Mouse (Mus musculus) C2C12 (cell line): Measurements from ENCODE around the gene Dntt.

Experiments
- CEBPB ChIP-seq: IDR thresholded peaks from one replicate; pipeline ENCODE4 v1.6.1; 2011; ENCODE audit warnings: low read depth, mild to moderate bottlenecking, control low read depth, moderate library complexity
- CTCF ChIP-seq: IDR thresholded peaks from one replicate; pipeline ENCODE4 v1.5.1; 2011; ENCODE audit not compliant: control insufficient read depth, insufficient read depth, insufficient read length
- FOSL1 ChIP-seq: IDR thresholded peaks from one replicate; pipeline ENCODE4 v1.8.0; 2011; ENCODE audit warnings: mild to moderate bottlenecking, low read length; ENCODE audit not compliant: poor library complexity, insufficient read depth, severe bottlenecking
- MAX ChIP-seq: IDR thresholded peaks from one replicate; pipeline ENCODE4 v1.6.1; 2011; ENCODE audit warnings: mild to moderate bottlenecking, control low read depth
- MYOD1 ChIP-seq: IDR thresholded peaks from one replicate; pipeline ENCODE4 v1.6.1; 2011; ENCODE audit warnings: low read depth; ENCODE audit not compliant: control insufficient read depth, insufficient read length
- MYOG ChIP-seq: IDR thresholded peaks from one replicate; pipeline ENCODE4 v1.6.1; 2011; ENCODE audit not compliant: control insufficient read depth, insufficient read length; ENCODE audit errors: extremely low read depth
- USF1 ChIP-seq: IDR thresholded peaks from one replicate; pipeline ENCODE4 v1.6.1; 2011; ENCODE audit warnings: low read depth, mild to moderate bottlenecking, control low read depth, moderate library complexity

- TF ChIP-seq CTCF, result no peak
- TF ChIP-seq MYOD1, result no peak
- TF ChIP-seq MAX, result no peak
- TF ChIP-seq MYOG, result no peak
- TF ChIP-seq USF1, result no peak
- TF ChIP-seq FOSL1, result no peak
- no peak for TF ChIP-seq CEBPB
Observed at GRCm38 (mm10) chr19:41100863-41101262, 71.8 kb downstream of the Dntt start.
